Mouse (Mus musculus) cortical plate, adult 2 months (tissue): ENCODE measurements at regions not wholly inside any gene's neighbourhood (a gene's known extent, or its start where the extent isn't known, plus 50 kb on each side); places are given as distances from the start of the nearest gene placed in this dataset.

ENCODE experiments used
- CTCF ChIP-seq: fragments of 200-500 bp; IDR thresholded peaks from 2 replicates; pipeline ENCODE4 v1.5.1; 2011; ENCODE audit warnings: mild to moderate bottlenecking, control low read depth, low read length; ENCODE audit not compliant: insufficient read depth; ENCODE audit errors: extremely low read depth
- POLR2A ChIP-seq: fragments of 200-500 bp; IDR thresholded peaks from 2 replicates; pipeline ENCODE4 v1.6.1; 2011; ENCODE audit warnings: mild to moderate bottlenecking, low read length, control low read depth; ENCODE audit not compliant: insufficient read depth; ENCODE audit errors: extremely low read depth

DNA sequence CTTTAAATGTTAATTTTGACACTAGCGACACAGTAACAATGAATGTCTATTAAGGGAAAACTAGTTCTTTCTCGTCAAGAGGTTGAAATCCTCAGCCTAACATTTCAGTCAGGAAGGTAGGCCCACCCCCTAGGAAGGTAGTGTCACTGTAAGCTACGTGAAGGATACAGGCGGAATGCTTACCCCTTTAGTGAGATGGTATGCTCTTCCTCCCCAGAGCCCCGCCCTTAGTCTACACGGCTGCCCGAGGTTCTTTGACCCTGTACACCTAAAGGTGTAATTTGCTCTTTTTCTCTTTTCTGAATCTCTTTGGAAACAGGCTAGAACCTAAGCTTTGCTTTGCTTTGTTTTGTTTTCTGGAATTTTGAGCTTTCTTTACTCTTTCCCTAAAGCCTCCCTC lies 58.7 kb upstream of the Arhgap29 start:
- TF ChIP-seq CTCF (no peak), POLR2A (no peak)
